Mouse (Mus musculus) common myeloid progenitor, adult 5-6 weeks (primary cell): ENCODE measurements around the gene Glis3. TPM values are rescaled to one million over a fixed set of nuclear protein-coding genes. Genes with fewer than 3 reads are reported as not detected.
A peak's percentile ranks its signal among the peaks of the same experiment; 100 is the strongest.

Experiments used
- ATAC-seq: replicated peaks from 2 replicates; pipeline ENCODE4 v1.8.0; 2016; ENCODE audit warnings: low read depth, mild to moderate bottlenecking, moderate TSS enrichment, inconsistent platforms; ENCODE audit not compliant: poor library complexity, severe bottlenecking
- total RNA-seq: library from RNA; stranded (forward); fragments of 200-1000, 187-1606 nt; gene quantifications from 2 replicates; pipeline ENCODE4 v1.2.3, GENCODE M21; 2017

Glis3 gene
- total RNA-seq, 1 experiment from 2014 or later = 0.73 TPM

- ATAC-seq = no peak
Measured at GRCm38 (mm10) chr19:28657686-28658195, 22.1 kb downstream of the Glis3 start.

- no peak for ATAC-seq
Measured at GRCm38 (mm10) chr19:28656882-28657281, 23.0 kb downstream of the Glis3 start.

GRCm38 (mm10) chr19:28655166-28655565 lies 24.7 kb downstream of the Glis3 start:
- ATAC-seq = no peak

- ATAC-seq = no peak
Measured at GRCm38 (mm10) chr19:28650836-28651235, 29.0 kb downstream of the Glis3 start.

- ATAC-seq = no peak
Measured at GRCm38 (mm10) chr19:28649489-28649888, 30.4 kb downstream of the Glis3 start.

- ATAC-seq = no peak
Measured at GRCm38 (mm10) chr19:28648881-28649280, 31.0 kb downstream of the Glis3 start.

GRCm38 (mm10) chr19:28647424-28647823 lies 32.5 kb downstream of the Glis3 start:
- ATAC-seq = no peak

GRCm38 (mm10) chr19:28646286-28646685 lies 33.6 kb downstream of the Glis3 start:
- no peak for ATAC-seq

GRCm38 (mm10) chr19:28640861-28641381 lies 39.0 kb downstream of the Glis3 start:
- ATAC-seq = no peak

GRCm38 (mm10) chr19:28635991-28636553 lies 43.8 kb downstream of the Glis3 start:
- ATAC-seq = no peak

GRCm38 (mm10) chr19:28634986-28635385 lies 44.9 kb downstream of the Glis3 start:
- no peak for ATAC-seq

- ATAC-seq = 0 out of 2 replicates have a peak, but pooled peaks have one; percentile 56
Measured at GRCm38 (mm10) chr19:28628416-28628815, 51.5 kb downstream of the Glis3 start.

GRCm38 (mm10) chr19:28626189-28626588 lies 53.7 kb downstream of the Glis3 start:
- ATAC-seq = no peak

GRCm38 (mm10) chr19:28624571-28624970 lies 55.3 kb downstream of the Glis3 start:
- no peak for ATAC-seq

GRCm38 (mm10) chr19:28623726-28624125 lies 56.2 kb downstream of the Glis3 start:
- ATAC-seq = no peak

GRCm38 (mm10) chr19:28621608-28622505 lies 58.0 kb downstream of the Glis3 start:
- no peak for ATAC-seq

GRCm38 (mm10) chr19:28617736-28618135 lies 62.1 kb downstream of the Glis3 start:
- no peak for ATAC-seq

GRCm38 (mm10) chr19:28617191-28617590 lies 62.7 kb downstream of the Glis3 start:
- ATAC-seq = no peak

GRCm38 (mm10) chr19:28616487-28616886 lies 63.4 kb downstream of the Glis3 start:
- ATAC-seq = no peak

- ATAC-seq = no peak
Measured at GRCm38 (mm10) chr19:28612249-28612648, 67.6 kb downstream of the Glis3 start.

- ATAC-seq = no peak
Measured at GRCm38 (mm10) chr19:28608747-28609146, 71.1 kb downstream of the Glis3 start.
